Mouse (Mus musculus) megakaryocyte, embryonic 14.5 days (primary cell): ENCODE measurements at regions not wholly inside any gene's neighbourhood (a gene's known extent, or its start where the extent isn't known, plus 50 kb on each side); places are given as distances from the start of the nearest gene placed in this dataset.

Source experiments
- FLI1 ChIP-seq: IDR thresholded peaks from 2 replicates; pipeline ENCODE4 v1.6.1; 2012; ENCODE audit warnings: low read length, inconsistent platforms, mixed read lengths
- GATA1 ChIP-seq: IDR thresholded peaks from 3 replicates; pipeline ENCODE4 v1.6.1; 2012; ENCODE audit warnings: mixed read lengths, low read length, inconsistent platforms, borderline replicate concordance

GRCm38 (mm10) chr7:137723361-137724040, 286.1 kb downstream of the Glrx3 start:
- TF ChIP-seq FLI1 (no peak), GATA1 (no peak)
